Mouse (Mus musculus) hindbrain, postnatal 0 days (tissue): ENCODE measurements around the gene Gm45716. TPM values are rescaled to one million over a fixed set of nuclear protein-coding genes. Genes with fewer than 3 reads are reported as not detected.

ENCODE experiments used
- ATAC-seq: fragments of 200-750 bp; cut with Nextera tagmentation; 2 replicates; pipeline ENCODE4 v1.8.0; 2017; ENCODE audit warnings: mild to moderate bottlenecking, moderate TSS enrichment, moderate library complexity
- DNase-seq: peaks from one replicate; pipeline ENCODE4 v3.0.0-alpha.2; 2015; ENCODE audit warnings: low spot score
- H3K27ac ChIP-seq: fragments of 300-500 bp; sonication (generic); 2 replicates; pipeline ENCODE4 v1.5.1; 2014; ENCODE audit warnings: mild to moderate bottlenecking
- H3K27me3 ChIP-seq: fragments of 300-500 bp; sonication (generic); 2 replicates; pipeline ENCODE4 v1.6.1; 2014; ENCODE audit warnings: low read length, mixed read lengths; ENCODE audit not compliant: insufficient read depth
- H3K36me3 ChIP-seq: fragments of 300-500 bp; sonication (generic); 2 replicates; pipeline ENCODE4 v1.6.1; 2014; ENCODE audit warnings: low read length, mixed read lengths; ENCODE audit not compliant: insufficient read depth
- H3K4me1 ChIP-seq: fragments of 300-500 bp; sonication (generic); 2 replicates; pipeline ENCODE4 v1.6.1; 2014; ENCODE audit warnings: antibody characterized with exemption, low read length, mixed read lengths; ENCODE audit not compliant: insufficient read depth
- H3K4me2 ChIP-seq: fragments of 300-500 bp; sonication (generic); 2 replicates; pipeline ENCODE4 v1.6.1; 2014; ENCODE audit warnings: low read depth, mild to moderate bottlenecking, low read length, moderate library complexity, mixed read lengths
- H3K4me3 ChIP-seq: fragments of 300-500 bp; sonication (generic); 2 replicates; pipeline ENCODE4 v1.5.1; 2014; ENCODE audit warnings: low read length
- H3K9ac ChIP-seq: fragments of 300-500 bp; sonication (generic); replicated peaks from 2 replicates; pipeline ENCODE4 v1.6.1; 2014; ENCODE audit warnings: mild to moderate bottlenecking, low read length, moderate library complexity, mixed read lengths
- H3K9me3 ChIP-seq: fragments of 300-500 bp; sonication (generic); 2 replicates; pipeline ENCODE4 v1.6.1; 2016; ENCODE audit warnings: low read length, mixed read lengths
- CTCF ChIP-seq: IDR thresholded peaks from 2 replicates; pipeline ENCODE4 v1.5.1; 2016; ENCODE audit warnings: antibody characterized with exemption, control low read depth, low read depth
- WGBS: fragments of 180-500 bp; shearing (Covaris S2); extraction: QIAGEN DNeasy Blood & Tissue Kit; methylation state at CpG from one replicate; pipeline ENCODE4 v1.1.7; 2014; 5-methylcytosine and 5-hydroxymethylcytosine counted together
- polyA plus RNA-seq: library from polyadenylated mRNA; unstranded; fragments of >200 nt; fragmentation: Nextera tagmentation; extraction: Ambion mirVana; gene quantifications from 2 replicates; pipeline ENCODE4 v1.2.1, GENCODE M21; 2015
- total RNA-seq: library from RNA; depleted of rRNA; stranded (reverse); fragments of >200 nt; gene quantifications from 2 replicates; pipeline ENCODE4 v1.2.3, GENCODE M21; 2014

Gene Gm45716
- total and polyA plus RNA-seq, 2 experiments from 2014 or later = 5.6 to 22.9 TPM

GRCm38 (mm10) chr11:90228251-90228949 is 40.9 kb downstream of the Gm45716 start:
- Histone ChIP-seq H3K4me2 (no peak overlapping the region), H3K4me1 (no peaks in the 10 kb centered on the region), H3K27me3 (no peaks in the 10 kb centered on the region), H3K4me3 (no peak overlapping the region), H3K9ac (no peak overlapping the region), H3K27ac (no peak overlapping the region), H3K36me3 (no peaks in the 10 kb centered on the region), H3K9me3 (no peaks in the 10 kb centered on the region)
- WGBS = 87% methylated on average over 9 of the region's 9 CpGs
- TF ChIP-seq CTCF = no peak
- ATAC-seq (no peak), DNase-seq (no peak)

GRCm38 (mm10) chr11:90229800-90230199 is 42.3 kb downstream of the Gm45716 start:
- Histone ChIP-seq H3K36me3 (no peaks in the 10 kb centered on the region), H3K9me3 (no peaks in the 10 kb centered on the region), H3K27me3 (no peaks in the 10 kb centered on the region), H3K27ac (no peak overlapping the region), H3K9ac (no peak overlapping the region), H3K4me1 (no peaks in the 10 kb centered on the region), H3K4me3 (no peak overlapping the region), H3K4me2 (no peak overlapping the region)
- TF ChIP-seq CTCF = no peak
- DNase-seq (no peak), ATAC-seq (no peak)

GRCm38 (mm10) chr11:90230671-90231070 is 43.2 kb downstream of the Gm45716 start:
- ATAC-seq (no peak), DNase-seq (no peak)
- Histone ChIP-seq H3K4me2 (no peak overlapping the region), H3K36me3 (no peaks in the 10 kb centered on the region), H3K4me3 (no peak overlapping the region), H3K9ac (no peak overlapping the region), H3K27ac (no peak overlapping the region), H3K9me3 (no peaks in the 10 kb centered on the region), H3K4me1 (no peaks in the 10 kb centered on the region), H3K27me3 (no peaks in the 10 kb centered on the region)
- no peak for TF ChIP-seq CTCF
- 47% methylated on average over 2 of the region's 2 CpGs for WGBS

GRCm38 (mm10) chr11:90231631-90232030 is 44.1 kb downstream of the Gm45716 start:
- Histone ChIP-seq H3K27me3 (no peaks in the 10 kb centered on the region), H3K4me1 (no peaks in the 10 kb centered on the region), H3K9ac (no peak overlapping the region), H3K4me3 (no peak overlapping the region), H3K9me3 (no peaks in the 10 kb centered on the region), H3K4me2 (no peak overlapping the region), H3K27ac (no peak overlapping the region), H3K36me3 (no peaks in the 10 kb centered on the region)
- WGBS = 59% methylated on average over 2 of the region's 2 CpGs
- no peak for DNase-seq
- no peak for TF ChIP-seq CTCF
- ATAC-seq = no peak

- no peak for TF ChIP-seq CTCF
- Histone ChIP-seq H3K4me1 (no peaks in the 10 kb centered on the region), H3K9ac (no peak overlapping the region), H3K4me3 (no peak overlapping the region), H3K9me3 (no peaks in the 10 kb centered on the region), H3K27ac (no peak overlapping the region), H3K27me3 (no peaks in the 10 kb centered on the region), H3K36me3 (no peaks in the 10 kb centered on the region), H3K4me2 (no peak overlapping the region)
- ATAC-seq (no peak), DNase-seq (no peak)
- WGBS = 27% methylated on average over 4 of the region's 4 CpGs
These were observed 45.2 kb downstream of the Gm45716 start for GRCm38 (mm10) chr11:90232685-90233084.

- H3K9ac ChIP-seq = no peak overlapping the region
- WGBS = 87% methylated on average over 5 of the region's 5 CpGs
- H3K36me3 ChIP-seq = no peaks in the 10 kb centered on the region
- no peak overlapping the region for H3K4me3 ChIP-seq
- H3K4me2 ChIP-seq = no peak overlapping the region
- TF ChIP-seq CTCF = no peak
- no peak for ATAC-seq
- no peak overlapping the region for H3K27ac ChIP-seq
- H3K9me3 ChIP-seq = no peaks in the 10 kb centered on the region
- H3K4me1 ChIP-seq = no peaks in the 10 kb centered on the region
- DNase-seq = no peak
- H3K27me3 ChIP-seq = no peaks in the 10 kb centered on the region
These were observed 47.7 kb downstream of the Gm45716 start for GRCm38 (mm10) chr11:90235221-90235620.

- Histone ChIP-seq H3K4me3 (no peak overlapping the region), H3K27ac (no peak overlapping the region), H3K27me3 (no peaks in the 10 kb centered on the region), H3K9me3 (no peaks in the 10 kb centered on the region), H3K4me2 (no peak overlapping the region), H3K36me3 (no peaks in the 10 kb centered on the region), H3K9ac (no peak overlapping the region), H3K4me1 (no peaks in the 10 kb centered on the region)
- DNase-seq (no peak), ATAC-seq (no peak)
- 36% methylated on average over 5 of the region's 5 CpGs for WGBS
- no peak for TF ChIP-seq CTCF
These were observed 50.1 kb downstream of the Gm45716 start for GRCm38 (mm10) chr11:90237616-90238015.
